Mouse (Mus musculus): ENCODE measurements at regions not wholly inside any gene's neighbourhood (a gene's known extent, or its start where the extent isn't known, plus 50 kb on each side); places are given as distances from the start of the nearest gene placed in this dataset.

DNA sequence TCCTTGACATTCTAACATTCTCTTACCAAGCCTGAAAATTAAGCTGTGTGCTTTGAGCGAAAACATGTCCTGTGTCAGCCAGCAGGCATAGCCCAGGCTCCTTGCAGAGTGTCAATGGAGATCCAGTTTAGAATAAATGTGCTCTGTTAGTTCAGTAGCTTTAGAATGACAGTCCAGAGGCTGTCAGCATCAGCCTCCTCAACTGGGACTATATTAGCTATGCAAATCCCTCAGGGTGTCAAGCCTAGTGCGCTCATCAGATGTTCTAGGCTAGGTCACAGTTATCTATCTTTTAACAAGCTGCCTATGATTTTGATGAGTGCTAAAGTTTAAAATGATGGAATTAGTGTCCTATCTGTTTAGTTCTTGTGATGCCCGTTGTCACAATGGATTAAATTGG is 281.7 kb upstream of the Btbd3 start:
- DNase-seq (ENCODE audit: low spot score), result no peak

DNA sequence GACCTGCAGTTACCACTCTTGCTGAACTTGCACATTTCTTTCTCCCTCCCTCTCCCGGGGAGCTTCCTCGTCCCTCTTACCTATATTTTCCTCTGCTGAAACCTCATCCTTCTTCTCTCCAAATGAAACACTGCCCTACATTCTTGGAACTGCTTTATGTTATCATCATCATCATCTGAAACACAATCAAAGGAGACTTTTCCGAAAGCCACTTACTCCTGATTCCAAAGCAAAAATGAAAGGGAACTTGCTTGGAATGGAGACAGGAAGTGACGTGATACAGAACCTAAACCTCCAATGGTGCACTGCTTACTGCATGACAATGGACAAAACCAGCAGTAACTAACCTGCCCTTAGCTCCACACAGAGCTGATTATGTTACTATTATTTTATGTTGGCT is 287.2 kb upstream of the Btbd3 start:
- DNase-seq (ENCODE audit: low spot score), result no peak

DNA sequence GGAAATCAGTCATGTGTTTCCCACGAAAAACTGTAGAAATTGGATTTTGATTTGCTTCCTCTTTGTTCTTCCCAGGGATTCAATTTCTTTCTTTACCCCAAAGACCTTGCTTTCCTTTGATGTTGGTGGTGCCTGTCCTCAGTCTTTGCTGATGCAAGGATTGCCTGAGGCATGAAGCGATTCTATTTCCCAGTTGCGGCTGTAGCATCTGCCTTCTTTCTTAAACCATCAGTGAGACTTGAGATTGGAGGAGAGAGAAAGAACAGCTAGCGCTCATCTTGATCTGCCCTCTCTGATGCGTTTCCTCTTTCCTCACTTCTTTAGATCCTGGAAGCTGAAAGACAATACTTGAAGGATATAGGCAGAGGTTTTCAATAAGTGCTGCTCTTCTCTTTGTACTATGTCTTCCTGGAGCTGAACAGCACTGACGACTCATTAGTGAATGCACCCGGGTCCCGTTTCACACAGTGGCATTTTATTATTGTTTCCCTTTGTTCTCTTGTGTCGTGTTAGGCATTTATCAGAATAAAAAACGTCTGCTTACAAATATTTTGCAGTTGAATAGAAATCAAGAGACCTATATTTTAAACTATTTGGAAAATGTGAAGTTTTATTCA is 289.8 kb upstream of the Btbd3 start:
- DNase-seq (ENCODE audit: low spot score), result no peak

DNA sequence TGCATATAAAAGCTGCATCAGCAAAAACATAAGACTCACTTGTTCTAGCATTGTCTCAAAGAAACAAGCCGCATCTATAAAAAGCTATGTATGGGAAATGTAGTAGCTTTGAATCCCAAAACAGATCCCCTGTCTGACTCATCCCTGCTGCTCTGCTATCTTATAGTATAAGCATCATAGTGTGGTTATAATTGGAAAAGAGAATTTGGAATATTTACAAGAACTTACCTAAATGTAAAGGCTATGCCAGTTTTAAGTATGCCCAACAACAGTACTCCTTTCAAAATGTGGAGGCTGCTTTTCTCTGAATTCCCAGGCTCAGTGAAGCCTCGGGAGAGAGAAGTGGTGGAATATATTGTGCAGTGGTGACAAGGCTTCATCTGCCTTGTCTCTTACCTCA is 301.5 kb upstream of the Btbd3 start:
- no peak for DNase-seq (ENCODE audit: low spot score)

DNA sequence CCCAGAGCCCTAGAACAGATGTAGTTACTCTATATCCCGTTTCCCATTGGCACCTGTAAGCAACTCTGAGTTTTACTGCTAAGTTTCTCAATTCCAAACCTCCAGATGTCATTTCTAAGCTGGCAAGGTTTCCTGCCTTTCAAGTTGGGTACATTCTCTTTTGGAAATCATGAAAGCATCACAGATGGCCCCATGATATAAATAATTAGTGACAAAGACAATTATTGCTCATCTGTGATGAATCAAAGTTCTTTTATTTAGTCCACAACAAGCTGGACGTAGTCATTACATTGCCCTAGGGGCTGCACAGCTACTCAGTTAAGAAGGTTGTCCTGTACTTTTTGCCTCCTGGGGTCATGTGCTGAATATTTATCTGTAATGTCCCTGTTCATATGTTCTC is 303.2 kb upstream of the Btbd3 start:
- peak; percentile 23 for DNase-seq (ENCODE audit: low spot score)

DNA sequence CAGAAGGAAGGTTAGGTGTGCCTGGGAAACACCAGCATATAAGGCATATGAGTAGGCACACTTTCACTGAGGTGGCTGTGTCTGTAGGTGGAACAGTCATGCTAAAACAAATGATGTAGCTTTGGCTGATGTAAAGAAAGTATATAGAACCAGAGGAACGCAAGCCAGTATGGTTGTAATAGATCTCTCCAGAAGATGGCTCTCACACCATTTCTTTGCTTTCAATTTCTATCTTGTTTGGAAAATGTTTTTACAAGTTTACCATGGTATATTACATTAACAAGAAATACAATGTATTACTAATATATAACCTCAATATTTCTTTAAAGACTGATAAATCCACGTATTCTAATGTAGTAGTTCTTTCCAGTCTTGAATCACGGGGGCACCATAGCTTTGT is 304.4 kb upstream of the Btbd3 start:
- DNase-seq (ENCODE audit: low spot score), result no peak

DNA sequence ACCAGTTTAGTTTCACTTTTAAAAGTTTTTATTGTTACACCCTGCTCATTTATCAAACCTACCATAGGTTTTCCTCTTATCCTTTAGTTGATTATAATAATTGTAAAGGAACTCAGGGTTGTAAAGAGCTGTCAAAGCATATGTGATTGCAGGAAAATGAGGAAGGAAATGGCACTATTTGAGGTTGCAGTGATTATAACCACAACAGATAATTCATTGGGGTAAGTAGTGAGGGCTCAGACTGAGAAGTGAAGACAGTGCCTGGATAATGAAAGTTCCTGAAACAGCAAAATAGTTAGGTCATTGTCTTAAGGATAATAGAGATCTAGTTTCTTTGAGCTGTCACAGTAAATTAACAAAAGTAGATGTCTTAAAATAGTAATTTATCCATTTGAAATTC is 305.4 kb upstream of the Btbd3 start:
- no peak for DNase-seq (ENCODE audit: low spot score)

DNA sequence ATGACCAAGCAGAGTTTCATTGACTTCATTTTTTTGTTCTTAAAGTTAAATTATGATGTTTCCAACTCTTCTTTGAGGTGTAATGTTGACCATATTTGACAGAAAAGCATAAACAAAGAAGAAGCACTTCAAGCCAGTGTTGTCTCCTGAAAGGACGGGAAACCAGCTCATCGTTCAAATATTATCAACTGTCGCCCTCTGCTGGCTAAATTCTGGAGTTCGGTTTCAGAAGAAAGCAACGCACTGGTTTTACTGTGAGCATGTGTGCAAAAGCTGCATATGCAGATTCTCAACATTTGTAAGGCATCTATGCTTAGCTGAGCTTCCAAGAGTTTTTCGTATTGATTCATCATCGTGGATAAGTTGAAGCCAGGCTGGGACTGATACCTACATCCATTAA is 313.6 kb upstream of the Btbd3 start:
- peak; percentile 87 for DNase-seq (ENCODE audit: low spot score)

DNA sequence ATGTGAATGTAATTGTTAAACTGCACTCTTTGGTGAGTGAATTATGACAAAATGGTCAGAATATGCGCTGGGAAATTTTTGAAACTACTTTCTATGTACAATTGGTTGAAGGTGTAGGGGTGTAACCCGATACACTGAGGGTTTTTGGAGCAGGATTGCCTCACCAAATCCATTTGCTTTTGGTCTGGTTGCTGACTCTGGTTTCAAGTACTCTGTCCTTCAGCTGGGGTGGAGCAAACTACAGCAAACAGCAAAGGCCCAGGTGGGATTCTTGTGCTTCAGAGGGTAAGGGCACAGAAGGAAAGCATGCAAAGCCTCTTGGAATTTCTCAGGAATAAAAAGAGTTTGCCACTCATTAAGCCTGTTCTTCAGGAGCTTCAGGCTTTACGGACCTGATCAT is 316.8 kb upstream of the Btbd3 start:
- no peak for DNase-seq (ENCODE audit: low spot score)

DNA sequence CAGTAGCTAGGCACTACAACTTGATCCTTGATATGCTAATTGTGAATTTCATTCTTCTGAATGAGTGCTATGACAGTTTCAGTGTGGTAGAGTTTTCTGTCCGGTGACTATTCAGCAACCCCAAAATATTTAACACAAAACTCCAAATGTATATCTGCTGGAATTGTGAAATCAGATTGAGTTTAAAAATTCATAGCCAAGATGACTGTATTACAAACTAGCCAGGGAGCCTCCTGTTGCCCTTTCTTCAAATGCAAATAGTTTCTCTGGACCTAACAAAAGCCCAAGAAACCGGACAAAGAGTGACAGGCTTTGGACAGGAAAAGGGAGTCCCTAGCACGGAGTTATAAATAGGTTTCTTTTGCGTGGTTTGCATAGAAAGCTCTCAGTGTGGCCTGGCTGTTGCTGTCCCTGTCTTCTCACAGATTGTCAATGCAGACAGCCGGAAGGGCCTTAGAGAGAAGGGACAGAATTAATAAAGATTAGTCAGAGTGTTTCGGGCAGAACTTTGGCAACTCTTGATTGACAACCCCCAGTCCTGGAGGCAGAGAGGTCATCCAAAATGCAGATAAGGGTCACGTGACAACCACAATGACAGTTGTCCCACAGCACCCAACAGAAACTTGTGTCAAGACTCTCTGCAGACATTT is 317.4 kb upstream of the Btbd3 start:
- DNase-seq (ENCODE audit: low spot score), result no peak

DNA sequence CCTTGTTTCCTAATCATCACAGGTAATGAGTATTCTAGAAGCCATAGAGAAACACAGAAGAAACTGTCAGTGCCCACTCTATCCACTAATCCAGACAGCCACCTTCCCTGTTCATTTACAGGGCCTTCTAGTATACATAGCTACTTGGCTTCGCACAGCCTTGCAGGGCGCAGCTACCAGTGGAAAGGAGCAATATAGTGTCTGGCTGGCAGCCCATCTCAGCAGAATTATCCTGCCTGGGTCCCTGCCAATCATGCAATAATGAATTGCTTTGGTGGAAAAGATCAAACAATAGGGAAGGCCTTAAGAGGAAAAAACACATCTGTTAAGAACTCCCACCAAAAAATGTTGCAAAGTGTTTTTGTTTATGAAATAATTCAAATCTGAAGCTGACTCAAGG is 319.8 kb upstream of the Btbd3 start:
- no peak for DNase-seq (ENCODE audit: low spot score)

DNA sequence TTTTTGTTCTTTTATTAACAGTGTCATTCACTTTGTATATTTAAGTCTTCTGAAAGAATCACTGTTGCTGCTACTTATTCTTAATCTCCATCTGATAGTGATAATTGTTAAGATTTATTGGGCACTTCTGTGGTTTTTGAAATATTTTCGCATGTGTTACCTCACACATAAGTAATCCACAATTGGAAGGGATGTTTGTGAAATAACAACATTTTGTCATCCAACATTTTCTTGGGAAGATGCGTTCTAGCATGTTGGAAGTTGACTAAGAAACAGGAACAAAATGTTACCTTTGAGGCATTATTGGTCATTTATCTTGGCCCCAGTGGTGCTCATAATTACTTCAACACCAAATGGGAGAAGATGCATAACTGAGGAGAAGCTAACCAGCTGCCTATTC is 323.4 kb upstream of the Btbd3 start:
- DNase-seq (ENCODE audit: low spot score), result no peak

DNA sequence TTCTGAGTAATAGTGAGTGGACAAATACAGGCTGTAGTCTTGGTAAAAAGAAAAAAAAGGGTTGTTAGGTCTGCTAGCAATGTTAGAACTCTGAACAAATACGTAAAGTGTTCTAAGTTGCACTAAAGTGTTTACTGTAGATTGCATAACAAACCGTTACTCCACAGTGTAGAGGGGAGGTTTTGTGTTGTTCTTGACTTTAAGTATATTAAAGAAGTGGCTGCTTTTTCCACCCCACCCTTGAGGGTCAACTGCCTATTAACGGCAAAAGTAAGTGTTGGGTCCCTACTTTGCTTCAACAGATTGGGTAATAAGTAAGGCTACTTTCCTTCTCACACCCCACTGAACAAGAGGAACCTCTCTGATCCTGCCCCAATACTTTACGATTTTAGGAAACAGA is 323.9 kb upstream of the Btbd3 start:
- no peak for DNase-seq (ENCODE audit: low spot score)

DNA sequence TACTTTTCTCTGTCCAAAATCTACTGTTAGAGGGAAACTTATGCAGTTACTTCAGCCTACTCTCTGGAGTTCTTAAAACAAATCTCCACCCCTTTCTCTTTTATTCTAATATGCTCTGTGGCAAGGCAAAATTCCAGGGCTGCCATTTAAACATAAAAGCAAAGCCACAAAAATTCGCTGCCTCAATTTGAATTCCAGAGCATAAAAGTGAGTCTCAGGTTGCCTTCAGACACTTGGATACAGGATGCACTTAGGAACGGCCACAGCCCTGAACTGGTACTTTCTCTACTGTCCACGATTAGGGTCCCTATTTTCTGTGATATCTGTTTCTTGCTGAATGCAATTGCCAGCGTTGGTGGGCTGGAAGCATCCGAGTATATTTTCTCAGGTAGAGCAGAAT is 330.9 kb upstream of the Btbd3 start:
- no peak for DNase-seq (ENCODE audit: low spot score)

DNA sequence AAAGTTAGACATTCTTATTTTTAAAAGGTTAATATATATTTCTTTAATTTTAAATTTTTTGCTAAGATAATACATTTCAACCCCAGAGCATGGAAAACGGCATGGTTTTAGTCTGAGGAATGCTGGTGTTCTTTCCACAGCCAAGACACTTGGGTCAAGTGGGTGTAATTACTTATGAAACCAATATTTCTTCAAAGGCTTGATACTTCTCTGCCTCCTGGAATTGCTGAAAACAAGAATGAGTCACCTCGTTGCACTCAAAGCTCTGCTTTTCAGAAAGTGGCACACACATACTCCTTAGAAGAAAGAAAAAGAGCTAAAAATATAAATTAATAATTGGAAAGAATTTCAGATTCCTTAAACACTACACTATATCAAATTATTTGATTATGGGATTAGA is 331.8 kb upstream of the Btbd3 start:
- no peak for DNase-seq (ENCODE audit: low spot score)

DNA sequence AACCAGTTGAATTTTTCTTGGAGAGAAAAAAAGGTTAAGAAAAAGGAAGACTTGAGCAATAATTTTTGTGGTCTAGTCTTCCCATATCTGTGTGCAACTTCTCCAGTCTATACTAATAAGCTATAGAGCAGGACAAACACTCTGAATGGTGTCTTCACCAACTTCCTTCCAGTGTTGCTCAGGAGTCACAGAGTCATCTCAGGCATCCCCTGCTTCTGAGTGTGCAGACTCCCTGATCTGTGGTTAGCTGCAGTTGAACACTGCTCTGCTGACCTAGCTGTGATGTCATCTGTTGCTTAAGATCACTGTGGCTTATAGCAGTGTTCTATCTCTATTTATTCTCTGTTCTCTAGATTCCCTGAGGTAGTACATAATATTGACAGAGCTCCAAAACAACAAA is 357.9 kb upstream of the Btbd3 start:
- DNase-seq (ENCODE audit: low spot score), result no peak

DNA sequence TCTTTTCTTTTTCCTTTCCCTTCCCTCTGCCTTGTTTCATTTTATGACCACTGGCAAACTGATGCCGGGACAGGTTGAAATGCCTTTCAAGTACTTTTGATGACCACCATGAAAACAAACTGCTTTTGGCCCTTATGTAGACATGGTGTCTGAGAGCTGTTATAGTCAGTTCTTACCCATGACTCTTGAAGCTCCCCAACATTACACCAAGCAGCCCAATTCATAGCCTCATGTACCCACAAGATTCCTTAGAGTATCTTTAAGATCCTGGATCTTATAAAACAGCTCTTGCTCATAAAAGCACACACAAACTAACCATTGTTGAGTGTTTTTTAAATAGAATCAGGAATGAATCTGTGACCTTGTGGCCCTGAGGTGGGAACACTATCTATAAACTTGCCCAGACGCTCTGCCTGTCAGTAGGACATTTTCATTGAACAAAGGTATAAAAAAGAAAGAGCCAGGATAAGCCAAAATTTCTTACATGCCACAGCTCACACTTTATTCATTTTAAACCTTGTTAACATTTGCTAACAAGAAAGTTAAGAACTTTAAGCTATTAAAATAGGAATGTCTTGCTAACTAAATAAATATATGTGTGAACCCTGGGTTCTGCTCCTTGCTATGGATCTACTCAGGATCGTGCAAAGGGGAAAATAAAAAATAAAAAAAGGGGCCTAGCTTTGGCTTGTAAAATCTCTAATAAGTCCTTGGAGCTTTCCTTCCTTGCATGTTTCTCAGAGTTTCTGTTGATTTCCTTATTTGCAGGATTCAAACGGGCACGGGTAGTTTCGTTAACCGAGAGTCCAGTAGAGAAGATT is 375.9 kb upstream of the Btbd3 start:
- no peak for DNase-seq (ENCODE audit: low spot score)

DNA sequence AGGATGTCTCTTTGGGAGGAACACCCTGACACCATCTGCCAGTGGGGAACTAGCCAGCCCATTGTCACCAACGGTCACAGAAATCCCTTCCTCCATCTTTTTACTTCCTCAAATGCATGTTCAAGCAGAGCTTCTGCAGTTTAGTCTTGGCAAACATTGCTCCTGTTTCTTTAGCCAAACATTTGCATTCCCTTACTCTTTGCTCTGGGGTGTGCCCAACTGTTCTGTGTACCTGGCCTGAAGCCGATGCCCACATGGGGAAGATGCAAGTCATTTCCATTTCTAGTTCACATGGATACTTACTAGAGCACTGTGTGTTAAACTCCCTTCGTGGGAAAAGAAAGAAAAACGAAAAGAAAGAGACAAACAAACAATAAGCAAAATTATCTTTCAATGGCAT is 386.7 kb upstream of the Btbd3 start:
- DNase-seq (ENCODE audit: low spot score), result no peak

DNA sequence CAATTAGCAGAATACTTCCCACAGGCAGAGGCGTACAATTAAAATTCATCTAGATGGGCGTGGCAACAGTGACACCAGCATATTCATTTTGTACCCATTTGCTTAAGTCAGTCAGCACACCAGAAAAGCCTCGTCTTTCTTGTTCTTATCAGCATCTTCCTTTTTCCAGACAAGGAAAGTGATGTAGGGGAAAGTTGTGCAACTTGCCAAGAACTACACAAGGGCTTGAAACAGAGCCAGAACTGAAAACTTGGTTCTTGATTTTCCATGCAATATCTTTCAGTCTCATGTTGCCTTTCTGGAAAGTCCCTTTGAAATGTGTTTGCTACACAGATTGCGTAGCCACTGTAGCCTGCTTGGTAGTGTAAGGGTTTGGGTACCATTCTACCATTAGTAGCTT is 401.9 kb upstream of the Btbd3 start:
- no peak for DNase-seq (ENCODE audit: low spot score)

DNA sequence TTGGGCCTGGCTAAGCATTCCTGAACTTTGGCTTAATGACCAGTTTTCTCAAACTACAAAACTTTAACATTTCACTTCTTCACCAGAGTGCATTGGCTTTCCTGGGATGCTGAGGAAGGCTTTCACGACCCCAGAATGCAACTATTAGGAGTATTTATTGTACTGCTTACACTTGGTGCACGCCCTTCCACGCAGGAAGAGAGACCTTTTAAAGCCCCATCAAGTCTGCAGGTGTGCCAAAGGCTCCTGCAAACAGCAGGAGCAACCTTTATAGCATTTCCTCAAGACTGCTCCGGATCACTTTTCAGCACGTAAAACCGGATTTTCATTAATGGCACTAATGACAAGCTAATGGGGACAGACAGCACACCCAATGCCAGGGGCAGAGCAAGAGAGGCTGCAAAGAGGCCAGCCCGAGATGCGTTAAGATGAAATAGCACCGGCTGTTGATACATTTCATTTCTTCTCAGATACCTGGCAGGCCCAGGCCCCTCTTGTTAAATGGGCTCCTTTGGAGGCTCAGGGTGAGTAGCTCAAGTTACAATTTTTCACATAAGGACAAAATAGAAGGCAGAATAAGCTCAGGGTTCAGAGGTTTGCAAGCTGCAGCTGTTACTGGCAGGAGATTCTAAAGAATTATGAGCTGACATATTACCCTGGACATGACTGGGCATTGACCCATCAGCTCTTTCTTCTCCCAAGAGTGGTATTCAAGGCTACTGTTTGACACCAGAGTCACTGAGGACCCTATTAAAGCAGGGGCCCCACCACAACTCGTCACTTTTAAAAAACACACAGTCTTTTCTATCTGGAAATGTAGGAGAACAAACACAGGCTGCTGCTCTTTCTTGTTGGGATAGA is 402.7 kb upstream of the Btbd3 start:
- DNase-seq (ENCODE audit: low spot score), result no peak

DNA sequence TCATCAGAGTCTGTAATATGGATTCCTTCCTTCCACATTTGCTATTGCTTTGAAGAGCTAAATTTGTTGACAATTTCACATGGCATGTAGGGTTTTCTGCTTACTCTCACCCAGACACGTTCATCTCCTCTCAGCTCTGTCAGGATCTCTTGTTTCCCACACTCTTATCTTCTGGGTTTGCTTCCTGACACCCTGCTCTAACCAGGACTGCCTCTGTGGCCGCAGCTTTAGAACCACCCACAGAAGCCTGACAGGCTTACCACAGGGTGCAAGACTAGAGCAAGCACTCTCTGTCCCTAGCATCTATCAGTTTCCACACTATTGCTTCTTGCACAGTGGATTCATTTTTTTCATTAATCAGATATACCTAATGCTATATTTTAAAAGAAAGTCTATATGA is 408.5 kb upstream of the Btbd3 start:
- DNase-seq (ENCODE audit: low spot score), result no peak

DNA sequence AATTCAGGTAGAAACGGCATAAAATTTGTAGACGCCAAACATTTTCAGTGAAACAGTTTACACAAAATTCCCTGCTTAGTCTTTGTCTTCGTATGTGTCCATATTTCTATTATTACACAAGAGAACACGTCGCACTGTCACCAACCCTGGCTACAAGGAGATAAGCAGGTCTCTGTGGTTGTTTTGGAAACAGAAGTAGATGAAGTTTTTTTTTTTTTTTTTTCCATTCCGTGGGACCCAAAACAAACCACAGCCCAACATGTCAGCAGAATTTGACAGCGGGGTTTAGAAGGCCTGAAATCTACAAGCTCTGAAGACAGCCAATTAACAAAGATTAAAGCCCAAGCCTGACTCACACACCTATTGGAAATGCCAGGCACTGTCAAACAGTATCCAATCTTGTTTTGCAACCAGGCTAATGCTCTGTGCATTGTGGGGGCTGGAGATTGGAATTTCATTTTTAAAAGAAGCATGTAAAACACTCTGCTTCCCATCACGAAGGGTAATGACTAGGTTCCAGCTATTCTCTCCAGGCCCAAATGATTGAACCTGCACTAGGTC is 428.5 kb upstream of the Btbd3 start:
- no peak for DNase-seq (ENCODE audit: low spot score)
